Mouse (Mus musculus): Measurements from ENCODE around the gene Ptprm. TPM values are rescaled to one million over a fixed set of nuclear protein-coding genes. Genes with fewer than 3 reads are reported as not detected.

Gene Ptprm
- total RNA-seq, 2 experiments from 2014 or later: 0.22 TPM; not detected in 1

DNA sequence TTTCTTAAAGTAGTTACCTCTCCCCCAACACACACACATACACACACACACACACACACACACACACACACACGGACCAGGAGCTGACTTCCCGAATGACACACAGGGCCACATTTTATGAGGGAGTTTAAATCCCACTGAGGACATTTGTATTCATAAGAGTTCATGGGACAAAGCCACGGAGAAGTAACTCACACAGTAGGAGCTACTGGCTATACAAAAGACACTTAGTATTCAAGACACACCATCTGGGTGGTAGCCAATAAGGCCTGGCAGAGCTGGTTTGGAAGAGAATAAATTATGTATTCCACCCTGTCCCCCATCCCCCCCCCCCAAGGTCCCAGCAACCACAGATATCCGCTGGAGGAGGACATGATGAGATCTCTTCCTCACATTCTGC lies 344.1 kb downstream of the Ptprm start:
- ATAC-seq (ENCODE audit: poor library complexity, severe bottlenecking): no peak

DNA sequence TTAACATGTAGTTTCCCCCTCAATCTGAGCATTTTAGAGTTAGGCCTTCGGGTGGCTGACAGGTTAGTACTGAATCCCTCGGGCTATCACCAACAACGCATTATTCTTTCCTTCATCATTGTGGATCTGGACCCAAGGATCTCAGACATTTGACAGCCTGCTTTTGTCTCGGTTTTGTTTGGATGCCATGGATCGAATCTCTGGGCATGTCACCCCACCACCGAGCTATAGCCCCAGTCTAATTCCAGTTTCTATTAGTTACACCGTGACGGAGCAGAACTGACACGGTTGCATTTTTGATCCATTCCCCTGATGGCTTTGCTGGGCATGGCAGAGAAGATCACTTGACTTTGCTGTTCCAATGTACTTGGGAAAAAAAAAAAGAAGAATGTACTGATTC lies 346.1 kb downstream of the Ptprm start:
- no peak for ATAC-seq (ENCODE audit: poor library complexity, severe bottlenecking)

DNA sequence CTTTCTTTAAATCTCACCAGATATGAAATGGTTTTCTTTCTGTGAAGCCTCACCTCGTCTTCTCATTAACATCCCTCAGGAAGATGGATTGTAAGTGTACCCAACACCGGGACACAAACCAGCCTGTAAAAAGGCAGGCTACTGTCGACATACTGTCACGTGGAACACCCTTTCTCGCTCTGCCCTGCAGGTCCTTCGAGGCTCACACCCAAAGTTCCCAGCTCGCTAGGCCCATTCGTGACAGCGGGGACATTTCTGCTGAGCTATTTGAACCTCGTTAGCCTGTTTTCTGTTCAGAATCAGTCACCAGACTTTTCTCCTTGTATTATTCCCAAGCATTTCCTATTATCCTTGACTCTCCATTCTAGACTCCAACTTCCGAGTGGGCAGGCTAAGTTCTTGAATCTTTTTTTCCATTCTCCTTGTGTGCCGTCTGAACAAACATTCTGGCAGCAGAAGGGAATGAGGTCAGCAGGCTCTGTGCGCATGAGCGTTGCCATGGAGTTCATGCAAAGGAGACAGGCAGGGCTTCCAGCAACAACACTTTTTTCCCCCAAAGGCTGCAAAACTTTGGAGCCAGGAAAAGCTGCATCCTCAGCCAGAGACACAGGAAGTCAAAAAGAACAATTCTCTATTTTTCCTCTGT lies 347.4 kb downstream of the Ptprm start:
- no peak for ATAC-seq (ENCODE audit: poor library complexity, severe bottlenecking)

DNA sequence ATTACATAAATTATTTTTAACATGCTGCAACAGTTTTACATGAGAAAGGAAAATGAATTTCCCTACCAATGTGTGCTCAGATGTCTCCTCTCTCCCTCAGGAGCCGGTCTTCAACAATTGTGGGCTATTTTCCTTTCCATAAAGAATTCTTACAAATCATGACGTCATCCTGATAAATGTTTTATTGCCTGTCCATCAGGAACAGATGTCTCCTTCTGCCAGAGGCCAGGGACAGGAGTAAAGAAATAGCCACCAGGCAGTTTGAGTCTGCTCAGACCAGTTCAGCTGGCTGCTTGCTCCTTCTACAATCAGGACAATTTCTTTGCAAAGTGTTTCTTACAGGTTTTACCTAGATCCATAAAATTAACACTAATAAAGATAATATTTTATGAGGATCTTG lies 357.4 kb downstream of the Ptprm start:
- no peak for ATAC-seq (ENCODE audit: poor library complexity, severe bottlenecking)

DNA sequence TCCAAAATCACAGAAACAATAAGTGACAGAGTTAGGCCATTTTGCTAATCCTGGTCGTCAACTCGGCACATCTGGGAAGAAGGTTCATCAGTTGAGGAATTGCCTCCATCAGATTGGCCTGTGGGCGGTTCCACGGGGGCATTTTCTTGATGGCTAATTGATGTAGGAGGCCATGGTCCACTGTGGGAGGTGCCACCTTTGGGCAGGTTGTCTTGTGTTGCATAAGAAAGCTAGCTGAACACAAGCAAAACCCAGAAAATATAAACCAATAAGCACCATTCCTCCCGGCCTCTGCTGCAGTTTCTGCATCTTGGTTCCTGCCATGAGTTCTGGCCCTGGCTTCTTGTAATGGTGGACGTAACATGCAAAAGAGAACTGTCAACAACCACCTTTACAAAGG lies 358.2 kb downstream of the Ptprm start:
- ATAC-seq (ENCODE audit: poor library complexity, severe bottlenecking): no peak

DNA sequence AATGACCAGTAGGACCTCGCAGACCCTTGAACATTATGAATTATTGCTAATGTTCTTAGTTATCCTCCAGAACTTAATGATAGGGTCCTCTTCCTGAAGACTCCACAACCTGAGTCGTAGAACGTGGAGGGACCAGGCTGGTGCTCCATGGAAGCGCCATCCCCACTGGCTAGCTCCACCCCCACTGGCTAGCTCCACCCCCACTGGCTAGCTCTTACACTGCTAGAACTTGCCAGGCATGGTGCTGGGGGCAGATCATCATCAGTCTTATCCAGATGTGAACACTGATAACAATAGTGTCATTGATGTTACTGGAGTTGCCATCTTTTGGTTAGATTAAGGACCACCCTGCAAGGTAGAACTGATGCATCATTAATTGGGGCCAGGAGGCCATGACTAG lies 362.4 kb downstream of the Ptprm start:
- ATAC-seq (ENCODE audit: poor library complexity, severe bottlenecking): no peak

DNA sequence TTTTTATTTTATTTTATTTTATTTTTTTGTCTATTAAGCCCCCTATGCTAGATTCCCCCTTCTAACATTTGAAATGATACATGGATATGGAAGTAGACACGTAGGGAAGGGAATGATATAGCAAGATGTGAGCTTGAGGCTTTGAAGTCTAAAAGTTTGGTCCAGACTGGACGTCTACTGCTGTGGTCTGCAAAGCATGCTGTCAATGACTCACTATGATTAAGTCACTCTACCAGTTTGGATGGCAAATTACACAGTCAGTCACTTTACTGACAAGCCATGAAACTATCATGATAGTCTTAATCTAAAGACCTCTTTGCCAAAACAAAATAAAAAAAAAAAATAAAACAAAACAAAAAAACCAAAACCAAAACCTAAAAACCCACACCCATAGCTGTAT lies 363.5 kb downstream of the Ptprm start:
- ATAC-seq (ENCODE audit: poor library complexity, severe bottlenecking): no peak

DNA sequence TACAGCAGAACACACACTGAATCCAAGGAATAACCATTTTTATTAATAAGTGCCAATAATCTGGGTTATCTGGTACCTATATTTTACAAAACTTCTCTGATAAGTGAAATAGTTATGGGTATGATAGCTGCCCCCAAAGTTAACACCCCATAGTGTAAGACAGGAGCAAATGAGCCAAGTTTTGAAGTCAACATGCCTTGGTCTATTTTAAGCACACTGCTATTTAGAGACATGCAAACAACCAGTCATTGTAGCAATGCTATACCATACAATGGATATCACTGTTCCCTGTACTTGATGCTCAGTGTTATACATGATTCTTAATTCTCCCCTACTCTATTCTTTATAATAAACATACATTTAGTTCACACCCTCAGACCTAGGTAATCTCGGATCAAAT lies 366.2 kb downstream of the Ptprm start:
- ATAC-seq (ENCODE audit: poor library complexity, severe bottlenecking): no peak

DNA sequence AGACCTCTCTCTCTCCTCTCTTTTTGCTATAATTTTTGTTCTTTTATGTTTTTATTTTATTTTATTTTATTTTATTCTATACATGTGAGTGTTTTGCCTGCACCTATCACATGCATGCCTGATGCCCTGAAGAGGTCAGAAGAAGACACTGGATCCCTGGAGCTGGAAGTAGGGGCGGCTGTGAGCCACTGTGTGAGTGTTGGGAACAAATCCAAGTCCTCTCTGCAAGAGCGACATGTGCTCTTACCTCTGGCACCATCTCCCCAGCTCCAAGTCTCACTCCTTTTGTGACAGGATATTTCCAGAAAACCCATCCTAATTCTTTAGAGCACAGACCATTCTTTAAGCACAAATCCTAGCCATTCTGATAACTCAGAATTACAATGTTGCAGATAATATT lies 372.6 kb downstream of the Ptprm start:
- no peak for ATAC-seq (ENCODE audit: poor library complexity, severe bottlenecking)

DNA sequence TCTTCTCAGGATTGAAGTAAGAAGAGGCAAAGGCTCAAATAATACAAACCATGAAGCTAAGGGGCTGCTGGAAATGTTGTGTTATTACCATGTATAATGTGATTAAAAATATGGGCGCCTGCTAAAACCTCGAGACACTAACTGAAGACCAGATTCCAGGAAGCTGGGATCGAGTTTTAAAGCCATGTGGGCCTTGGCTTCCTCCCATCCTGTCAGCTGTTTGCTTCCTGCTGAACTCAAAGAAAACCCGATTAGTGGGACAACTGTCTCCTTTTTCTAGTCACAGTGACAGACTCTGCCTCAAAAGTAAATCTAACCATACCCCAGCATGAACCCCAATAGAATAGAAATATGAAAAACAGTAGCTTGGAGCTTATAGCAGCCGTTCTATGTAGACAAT lies 374.3 kb downstream of the Ptprm start:
- ATAC-seq (ENCODE audit: poor library complexity, severe bottlenecking): no peak

DNA sequence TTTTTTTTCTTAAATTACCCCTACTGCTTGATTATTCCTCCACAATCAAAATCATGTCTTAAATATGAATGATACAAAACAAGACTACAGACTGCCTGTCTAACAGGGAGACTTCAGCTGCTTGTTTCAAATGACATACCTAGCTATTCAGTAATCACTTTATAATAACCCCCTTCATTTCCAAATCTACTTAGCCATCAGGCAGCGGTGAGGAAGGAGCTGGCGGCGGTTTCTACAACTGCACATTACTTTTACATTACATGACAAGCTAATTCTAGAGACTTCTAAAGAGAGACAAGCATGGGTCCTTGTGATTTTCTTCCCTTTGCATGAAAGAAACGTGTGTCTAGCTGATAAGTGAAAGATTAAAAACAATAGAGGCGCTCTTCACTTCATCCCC lies 377.8 kb downstream of the Ptprm start:
- no peak for ATAC-seq (ENCODE audit: poor library complexity, severe bottlenecking)

DNA sequence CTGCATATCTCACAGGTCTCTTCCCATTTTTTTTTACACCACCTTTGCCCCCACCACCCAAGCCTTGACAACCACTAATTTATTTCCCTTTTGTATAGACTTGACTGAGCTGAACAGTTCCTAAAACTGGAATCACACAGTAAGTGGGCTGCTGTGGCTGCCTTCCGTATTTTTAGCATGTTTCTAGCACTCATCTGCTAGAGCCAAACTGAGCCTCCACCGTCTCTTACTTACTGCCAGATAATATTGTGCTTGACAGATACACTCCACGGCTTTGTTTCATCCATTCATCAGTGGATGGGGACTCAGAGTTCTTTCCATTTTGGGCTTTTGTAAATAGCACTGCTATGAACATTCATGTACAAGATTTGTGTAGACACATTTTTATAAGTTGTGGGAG lies 381.3 kb downstream of the Ptprm start:
- no peak for ATAC-seq (ENCODE audit: poor library complexity, severe bottlenecking)

DNA sequence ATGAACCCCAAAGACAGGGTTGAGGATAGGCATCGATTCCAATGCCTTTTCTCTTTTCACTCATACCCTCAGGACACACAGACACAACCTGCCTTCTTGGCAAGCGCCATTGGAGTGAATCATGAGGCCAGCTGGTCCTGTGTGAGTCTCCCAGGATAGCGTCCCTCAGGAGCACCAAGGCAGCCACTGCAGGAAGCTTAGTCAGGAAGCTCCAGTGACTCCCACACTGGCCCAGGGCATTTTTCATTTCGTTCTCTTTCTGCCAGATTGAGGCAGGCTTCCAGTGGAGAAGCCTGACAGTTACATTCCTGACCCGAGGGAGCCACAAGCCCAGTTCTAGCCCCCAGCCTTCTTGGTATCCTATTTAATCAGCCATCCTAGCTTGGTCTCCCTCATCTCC lies 393.3 kb downstream of the Ptprm start:
- no peak for ATAC-seq (ENCODE audit: poor library complexity, severe bottlenecking)

DNA sequence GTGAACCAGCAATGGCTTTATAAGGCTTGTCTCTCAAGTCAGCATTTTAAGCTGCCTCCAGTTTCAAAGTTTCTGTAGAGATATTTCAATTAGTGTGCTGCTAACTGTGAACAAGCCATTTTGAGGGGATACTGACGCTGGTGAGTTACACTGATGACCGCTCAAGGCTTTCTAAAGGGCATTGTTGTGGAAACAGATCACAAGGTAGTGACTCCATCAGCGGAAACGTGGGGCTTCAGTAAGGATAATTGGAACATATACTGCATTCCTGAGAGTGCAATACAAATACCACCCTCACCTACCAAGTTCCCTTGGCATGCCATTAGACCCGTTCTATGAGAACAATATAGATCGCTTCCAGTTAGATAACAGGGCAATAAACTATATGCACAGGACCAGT lies 393.7 kb downstream of the Ptprm start:
- no peak for ATAC-seq (ENCODE audit: poor library complexity, severe bottlenecking)

DNA sequence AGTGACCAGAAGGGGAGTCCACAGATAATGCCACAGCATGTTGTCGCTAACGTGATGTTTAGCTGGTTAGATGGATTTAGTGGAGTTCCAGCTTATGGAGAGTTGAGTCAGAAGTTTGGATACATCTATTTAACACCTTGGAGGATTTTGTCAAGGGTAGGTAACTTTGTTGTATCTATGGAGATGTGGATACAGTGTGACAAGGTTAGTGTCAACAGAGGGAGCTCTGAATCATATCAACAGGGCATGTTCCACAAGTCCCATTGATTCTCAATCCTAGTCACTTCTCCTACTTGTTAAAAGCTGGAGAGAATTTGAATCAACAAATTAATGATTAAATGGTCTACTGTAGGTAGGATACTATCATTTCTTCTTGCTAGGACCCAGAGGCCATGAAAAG lies 394.4 kb downstream of the Ptprm start:
- no peak for ATAC-seq (ENCODE audit: poor library complexity, severe bottlenecking)

DNA sequence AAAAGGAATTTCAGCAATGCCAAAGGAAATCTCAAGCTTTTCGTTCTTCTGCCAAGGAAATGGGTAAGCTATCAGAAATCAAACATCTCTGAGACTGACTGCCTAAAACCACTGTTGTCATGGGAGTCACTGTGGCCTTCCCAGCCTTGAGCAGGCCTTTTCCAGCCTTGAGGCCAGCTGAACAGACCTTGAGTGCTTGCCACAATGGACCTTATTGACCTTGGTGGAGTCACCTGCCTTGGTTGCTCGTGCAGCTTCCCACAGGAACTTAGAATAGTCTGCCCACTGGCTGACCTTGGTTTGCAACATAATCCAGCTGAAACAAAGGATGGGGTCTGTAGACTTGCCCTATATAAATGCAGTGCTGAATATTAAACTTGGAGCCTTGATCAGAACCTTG lies 395.5 kb downstream of the Ptprm start:
- no peak for ATAC-seq (ENCODE audit: poor library complexity, severe bottlenecking)

DNA sequence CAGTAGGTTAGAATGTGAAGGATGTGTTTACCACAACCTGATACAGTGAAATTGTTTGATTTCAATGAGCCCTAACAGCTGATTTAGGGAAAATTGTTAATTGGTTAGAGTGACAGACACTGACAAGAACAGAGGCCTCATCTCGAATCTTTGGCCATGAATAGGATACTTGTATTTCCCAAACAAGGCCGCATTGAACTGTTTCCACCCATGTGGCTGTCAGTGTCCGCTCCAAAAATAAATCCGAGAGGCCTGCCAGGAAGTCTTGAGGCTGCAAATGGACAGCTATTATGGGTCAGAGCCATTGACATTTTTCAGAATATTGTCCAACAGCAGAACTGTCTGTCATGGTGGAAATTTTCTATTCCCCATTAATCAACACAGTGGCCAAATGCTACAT lies 409.8 kb downstream of the Ptprm start:
- ATAC-seq (ENCODE audit: poor library complexity, severe bottlenecking): no peak

DNA sequence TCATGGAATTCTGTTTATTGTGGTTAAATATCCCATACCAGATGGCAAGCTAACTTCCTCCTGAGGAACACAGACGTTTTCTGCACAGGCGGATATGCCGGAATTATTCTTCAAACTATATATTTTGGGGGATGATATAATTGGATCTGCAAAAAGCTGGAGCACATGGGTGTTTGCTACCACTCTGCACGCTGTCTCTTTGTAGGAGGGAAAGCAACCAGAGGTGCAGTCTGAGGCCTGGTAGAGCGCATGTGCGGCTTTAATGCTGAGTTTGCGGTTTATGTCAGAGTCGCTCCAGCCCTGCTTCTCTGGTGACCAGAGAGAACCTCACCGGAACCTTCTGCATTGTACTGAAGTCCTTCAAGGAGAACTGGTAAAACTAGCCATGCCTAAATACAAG lies 410.7 kb downstream of the Ptprm start:
- ATAC-seq (ENCODE audit: poor library complexity, severe bottlenecking): no peak

DNA sequence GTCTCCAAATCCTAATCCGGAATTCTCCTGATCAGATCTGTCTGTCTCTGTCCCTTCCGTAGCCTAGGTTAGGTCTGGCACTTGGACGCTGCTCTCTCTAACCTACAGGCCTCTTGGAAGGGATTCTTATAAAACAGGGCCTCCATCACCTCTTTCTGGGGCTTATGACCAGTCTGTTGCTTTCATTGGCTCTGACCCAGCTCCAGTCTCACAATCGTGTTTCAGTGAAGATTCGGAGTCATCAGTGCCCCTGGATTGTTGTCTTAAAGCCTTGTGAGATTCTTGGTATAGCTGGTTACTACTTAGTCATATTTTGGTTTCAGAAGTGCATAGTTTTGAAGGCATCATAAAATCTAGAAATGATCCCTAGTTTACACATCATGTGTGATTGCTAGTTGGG lies 428.6 kb downstream of the Ptprm start:
- no peak for ATAC-seq (ENCODE audit: poor library complexity, severe bottlenecking)

DNA sequence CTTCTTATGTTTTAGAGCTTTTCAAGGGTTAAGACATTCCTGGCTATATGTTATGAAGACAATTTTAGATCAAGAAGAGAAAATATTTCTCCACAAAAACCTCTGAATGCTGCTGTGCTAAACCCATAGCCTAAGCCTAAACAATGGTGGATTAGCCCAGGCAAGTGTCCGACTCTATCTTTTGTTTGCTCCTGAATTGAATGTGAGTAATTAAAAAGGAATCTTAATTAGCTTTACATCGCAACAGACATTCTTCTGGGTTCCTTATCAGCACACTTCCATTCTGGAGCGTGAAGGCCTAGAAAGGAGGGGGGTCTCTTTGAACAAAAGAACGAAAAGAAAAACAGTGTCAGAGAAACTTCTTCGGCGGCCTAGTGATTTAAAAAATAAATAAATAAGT lies 439.6 kb downstream of the Ptprm start:
- ATAC-seq (ENCODE audit: poor library complexity, severe bottlenecking): no peak

DNA sequence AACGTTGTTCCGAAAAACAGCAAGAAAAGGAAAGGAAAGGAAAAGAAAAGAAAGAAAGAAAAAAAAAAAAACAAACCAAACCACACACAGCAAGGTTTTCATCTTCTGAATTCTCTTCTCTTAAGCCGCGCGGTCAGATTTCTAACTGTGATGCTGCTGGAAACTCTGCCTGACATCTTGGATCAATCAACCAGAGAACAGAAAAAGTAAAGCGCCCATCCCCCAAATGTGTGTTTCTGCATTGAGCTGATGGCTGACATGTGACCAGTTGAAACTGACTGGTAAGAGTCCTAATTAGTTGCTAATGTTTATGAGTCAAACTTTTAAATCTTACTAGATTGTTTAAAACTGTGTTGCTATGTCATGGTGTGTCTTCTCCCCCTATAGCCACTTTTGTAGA lies 441.7 kb downstream of the Ptprm start:
- ATAC-seq (ENCODE audit: poor library complexity, severe bottlenecking): no peak

DNA sequence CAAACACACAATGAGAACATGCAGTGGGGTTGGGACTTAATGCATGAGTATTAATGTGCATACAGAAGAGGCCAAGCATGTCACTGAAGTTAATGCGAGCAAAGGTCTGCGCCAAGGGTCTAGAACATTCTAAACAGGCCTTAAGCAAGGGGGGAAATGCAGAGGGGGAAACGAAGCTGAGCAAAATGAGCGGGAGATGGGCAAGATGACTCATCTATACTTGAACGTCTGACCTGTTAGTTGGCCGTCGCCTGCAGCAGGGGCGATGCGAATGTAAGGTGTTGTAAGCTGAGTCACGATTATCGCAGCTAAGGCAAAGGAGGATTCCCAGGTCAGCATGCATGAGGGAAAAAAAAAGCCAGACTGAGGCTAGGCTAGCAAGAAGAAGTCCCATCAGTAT lies 442.1 kb downstream of the Ptprm start:
- no peak for ATAC-seq (ENCODE audit: poor library complexity, severe bottlenecking)

DNA sequence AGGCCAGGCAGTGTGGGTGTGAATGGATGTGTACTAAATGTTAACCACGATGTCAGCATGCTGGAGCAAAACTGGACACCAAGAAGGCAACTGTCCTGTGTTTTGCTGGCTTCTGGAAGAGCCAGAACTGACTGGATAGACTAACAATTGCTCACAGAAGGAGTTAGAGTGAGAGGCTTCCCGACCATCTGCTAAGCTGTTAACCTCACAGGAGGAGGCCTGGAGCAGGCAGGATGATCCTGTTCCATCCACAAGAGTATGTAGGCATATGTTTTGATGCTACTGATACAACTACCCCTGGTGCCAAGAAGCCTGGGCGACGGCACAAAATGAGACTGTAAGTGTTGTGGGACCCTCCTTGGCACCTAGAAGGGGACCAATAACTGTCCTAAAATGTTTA lies 444.4 kb downstream of the Ptprm start:
- ATAC-seq (ENCODE audit: poor library complexity, severe bottlenecking): no peak

DNA sequence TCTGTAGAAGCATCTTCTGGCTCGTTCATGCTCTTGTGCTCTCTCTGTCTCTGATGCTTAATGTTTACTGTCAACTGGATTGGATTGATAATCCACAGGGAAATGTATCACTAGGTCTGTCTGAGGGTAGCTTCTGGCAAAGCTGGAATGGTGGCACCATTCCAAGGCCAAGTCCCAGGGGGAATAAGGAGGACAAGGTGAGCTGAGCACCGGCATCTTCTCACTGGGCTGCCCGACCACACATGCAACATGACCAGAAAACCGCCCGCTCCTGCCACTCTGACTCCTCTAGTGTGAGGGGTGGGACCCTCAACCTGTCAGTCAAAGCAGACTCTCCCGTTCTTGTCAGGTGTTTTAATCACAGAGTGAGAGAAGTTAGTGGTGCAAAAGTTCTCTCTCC lies 445.3 kb downstream of the Ptprm start:
- no peak for ATAC-seq (ENCODE audit: poor library complexity, severe bottlenecking)
